Comparison of ENCODE assay signal across 14 mouse cellular contexts in genomic region chr1:171224857-171225256, GRCm38 (mm10). TPM values are rescaled to one million over a fixed set of nuclear protein-coding genes. Genes with fewer than 3 reads are reported as not detected.
DNase-seq lines count a peak whose midpoint lies in the region; ATAC-seq and TF ChIP-seq lines count a peak whose summit lies in the region.
"Had no signal": no experiment of that assay in that cellular context is flagged by ENCODE, and none has a peak within 500 bp of the region (broad histone marks: within the 10 kb centered on the region; RNA-seq: fewer than 3 reads in every experiment).

Gene Apoa2, plus strand, starts transcription at chr1:171225054.

- no peak for TF ChIP-seq POLR2A in kidney, adult 2 months (IDR thresholded peaks at IDR 0.05; ENCODE audit: low read depth, low read length)

- H3K9ac ChIP-seq in forebrain, embryonic 11.5 days (ENCODE audit: low read length) = no peak within 1 kb of the TSS
- H3K9ac ChIP-seq: midbrain, embryonic 13.5 days had no signal

- H3K4me2 ChIP-seq in forebrain, embryonic 11.5 days (ENCODE audit: low read depth, low read length, severe bottlenecking) = no peak within 1 kb of the TSS
- H3K4me2 ChIP-seq: midbrain, embryonic 13.5 days had no signal

- 74% methylated on average over 5 of the region's 5 CpGs for WGBS in kidney, adult 2 months
- WGBS in limb, embryonic 10.5 days = 83% methylated on average over 5 of the region's 5 CpGs
- 93% methylated on average over 5 of the region's 5 CpGs for WGBS in macrophage (ENCODE audit: missing documents)
- WGBS in forebrain, embryonic 11.5 days = 77% methylated on average over 5 of the region's 5 CpGs

- H3K4me3 ChIP-seq in kidney, adult 2 months (ENCODE audit: insufficient read depth, low read depth, low read length) = no peak within 1 kb of the TSS
- no peak within 1 kb of the TSS for H3K4me3 ChIP-seq in limb, embryonic 10.5 days
- H3K4me3 ChIP-seq in macrophage (ENCODE audit: inconsistent target) = no peak within 1 kb of the TSS
- H3K4me3 ChIP-seq in forebrain, embryonic 11.5 days (ENCODE audit: low read depth, low read length) = no peak within 1 kb of the TSS
- no peak within 1 kb of the TSS for H3K4me3 ChIP-seq in layer of hippocampus, adult 2 months
- H3K4me3 ChIP-seq: midbrain, embryonic 13.5 days had no signal

- no peaks in the 10 kb centered on the region for H3K36me3 ChIP-seq in kidney, adult 2 months (ENCODE audit: control insufficient read depth, insufficient read depth, low read length)
- H3K36me3 ChIP-seq in limb, embryonic 10.5 days = peaks cover 4% of the 10 kb centered on the region
- peaks cover 15% of the 10 kb centered on the region for H3K36me3 ChIP-seq in macrophage (ENCODE audit: inconsistent target)
- no peaks in the 10 kb centered on the region for H3K36me3 ChIP-seq in forebrain, embryonic 11.5 days (ENCODE audit: control insufficient read depth, insufficient read depth, low read length)

- H3K4me1 ChIP-seq in kidney, adult 2 months (ENCODE audit: control insufficient read depth, insufficient read depth, low read length) = peaks cover 7% of the 10 kb centered on the region; the same call in 1 of the 2 replicates
- H3K4me1 ChIP-seq in limb, embryonic 10.5 days = peaks cover 32% of the 10 kb centered on the region
- H3K4me1 ChIP-seq in forebrain, embryonic 11.5 days (replicated peaks; ENCODE audit: control insufficient read depth, insufficient read depth, low read length) = peaks cover 2% of the 10 kb centered on the region; the same call in 1 of the 2 replicates

- no peak within 1 kb of the TSS for H3K27ac ChIP-seq in kidney, adult 2 months (ENCODE audit: insufficient read depth, low read depth, low read length)
- H3K27ac ChIP-seq in limb, embryonic 10.5 days = peak within 1 kb of the TSS; percentile 25; the same call in 1 of the 2 replicates
- H3K27ac ChIP-seq in macrophage = peak within 1 kb of the TSS; percentile 54
- no peak within 1 kb of the TSS for H3K27ac ChIP-seq in forebrain, embryonic 11.5 days (ENCODE audit: low read depth, low read length)
- H3K27ac ChIP-seq in layer of hippocampus, adult 2 months = no peak within 1 kb of the TSS
- H3K27ac ChIP-seq: midbrain, embryonic 13.5 days had no signal

- no peak for ATAC-seq in forebrain, embryonic 11.5 days (replicated peaks; ENCODE audit: low FRiP score)
- ATAC-seq: midbrain, embryonic 13.5 days had no signal

- H3K27me3 ChIP-seq in kidney, adult 2 months (replicated peaks; ENCODE audit: control insufficient read depth, insufficient read depth, low read length) = no peaks in the 10 kb centered on the region
- no peaks in the 10 kb centered on the region for H3K27me3 ChIP-seq in limb, embryonic 10.5 days (ENCODE audit: low read depth, poor library complexity, severe bottlenecking)
- H3K27me3 ChIP-seq in forebrain, embryonic 11.5 days (ENCODE audit: control insufficient read depth, insufficient read depth, low read length) = no peaks in the 10 kb centered on the region
- H3K27me3 ChIP-seq: midbrain, embryonic 13.5 days had no signal

- no peak for TF ChIP-seq CTCF in kidney, adult 2 months (conservative IDR thresholded peaks at IDR 0.05; ENCODE audit: insufficient read depth, insufficient read length, low read depth, low read length)
- no peak for TF ChIP-seq CTCF in layer of hippocampus, adult 2 months (conservative IDR thresholded peaks at IDR 0.05)

- no peaks in the 10 kb centered on the region for H3K9me3 ChIP-seq in limb, embryonic 10.5 days (replicated peaks)
- H3K9me3 ChIP-seq in forebrain, embryonic 11.5 days (ENCODE audit: control insufficient read depth, low read length) = no peaks in the 10 kb centered on the region
- H3K9me3 ChIP-seq: midbrain, embryonic 13.5 days had no signal

- peaks cover 35% of the 10 kb centered on the region for H3K79me2 ChIP-seq in macrophage (ENCODE audit: inconsistent target)

- DNase-seq in adrenal gland, postnatal 14 days = no peak
- DNase-seq in adrenal gland, adult 8-10 months = no peak
- no peak for DNase-seq in kidney, adult 2 months
- no peak for DNase-seq in kidney, postnatal 10 days
- no peak for DNase-seq in limb, embryonic 10.5 days (ENCODE audit: low spot score)
- DNase-seq in forebrain, embryonic 11.5 days (ENCODE audit: low spot score) = no peak
- DNase-seq in layer of hippocampus, adult 2 months (ENCODE audit: low spot score in 2 of 2) = no peak
- DNase-seq: adrenal gland, postnatal 36 days; cerebellum, adult 8-10 months; embryo, embryonic 11 days; left cerebral cortex, postnatal 4 days; spleen, adult 18-20 months had no signal

RNA-seq across cellular contexts. Expression of gene Apoa2, which starts in this region (rescaled TPM):
- 80.2 and 1,683 TPM in 2 replicates for total RNA-seq in adrenal gland, postnatal 14 days (2021)
- 1 to 10 TPM; 2.0 to 6.4 (median 4.3) TPM for total RNA-seq in adrenal gland, adult 8-10 months (2022)
- polyA plus RNA-seq in kidney, adult 2 months (2012; rRNA removed) = 19.8 and 20.8 TPM in 2 replicates
- polyA plus RNA-seq in limb, embryonic 10.5 days (2016; fragmentation: Nextera tagmentation; extraction: Ambion mirVana) = 1.9 and 2.6 TPM in 2 replicates
- not detected for total RNA-seq in macrophage (2018; cell fraction: chromatin; rRNA removed)
- total RNA-seq in macrophage (2018; cell fraction: cytosol; rRNA removed) = 1 to 10 TPM in 13 of 26 experiments, under 1 TPM in 10, not detected in 3; 0.47 to 1.8 (median 1.0) TPM
- total RNA-seq in macrophage (2018; cell fraction: nucleus; rRNA removed) = not detected
- polyA plus RNA-seq in macrophage (2018) = 1.1 TPM in 1 of 3 replicates, not detected in the others
- polyA plus RNA-seq in forebrain, embryonic 11.5 days (2014; fragmentation: Nextera tagmentation; extraction: Ambion mirVana) = 1.6 and 1.9 TPM in 2 replicates
- total RNA-seq in layer of hippocampus, adult 2 months (2021) = 1 to 10 TPM; 1.2 to 1.9 TPM

Comparison
In these comparisons a context has a peak if more than half of its experiments do, and no peak if none do; other contexts are left out.
1. RNA of gene Apoa2 (total RNA-seq): 80.2 to 1,683 TPM in adrenal gland, postnatal 14 days; 2.0 to 6.4 TPM in adrenal gland, adult 8-10 months and 1.2 to 1.9 TPM in layer of hippocampus, adult 2 months; every median in the first group is over 10 times any median in the second.
2. H3K27ac ChIP-seq: peak in limb, embryonic 10.5 days (single experiment) and macrophage (single experiment); none in kidney, adult 2 months (single experiment), forebrain, embryonic 11.5 days (single experiment) and layer of hippocampus, adult 2 months (single experiment).